Mouse (Mus musculus) hindbrain, embryonic 15.5 days (tissue): ENCODE results near the gene Prg3. TPM values are rescaled to one million over a fixed set of nuclear protein-coding genes. Genes with fewer than 3 reads are reported as not detected.

Source experiments
- ATAC-seq: fragments of 200-750 bp; cut with Nextera tagmentation; 2 replicates; pipeline ENCODE4 v1.8.0; 2017; ENCODE audit warnings: low read depth, moderate number of reproducible peaks, moderate TSS enrichment; ENCODE audit not compliant: low FRiP score
- H3K27ac ChIP-seq: fragments of 300-500 bp; sonication (generic); replicated peaks from 2 replicates; pipeline ENCODE4 v1.5.1; 2015; ENCODE audit warnings: mild to moderate bottlenecking, inconsistent platforms
- H3K27me3 ChIP-seq: fragments of 300-500 bp; sonication (generic); 2 replicates; pipeline ENCODE4 v1.6.1; 2015; ENCODE audit warnings: control low read depth, inconsistent platforms
- H3K36me3 ChIP-seq: fragments of 300-500 bp; sonication (generic); 2 replicates; pipeline ENCODE4 v1.6.1; 2015; ENCODE audit warnings: control low read depth, inconsistent platforms
- H3K4me1 ChIP-seq: fragments of 300-500 bp; sonication (generic); replicated peaks from 2 replicates; pipeline ENCODE4 v1.6.1; 2015; ENCODE audit warnings: control low read depth, inconsistent platforms
- H3K4me2 ChIP-seq: fragments of 300-500 bp; sonication (generic); 2 replicates; pipeline ENCODE4 v1.6.1; 2015; ENCODE audit warnings: moderate library complexity, mild to moderate bottlenecking, inconsistent platforms
- H3K4me3 ChIP-seq: fragments of 300-500 bp; sonication (generic); 2 replicates; pipeline ENCODE4 v1.5.1; 2015; ENCODE audit warnings: mild to moderate bottlenecking, inconsistent platforms
- H3K9ac ChIP-seq: fragments of 300-500 bp; sonication (generic); 2 replicates; pipeline ENCODE4 v1.6.1; 2015; ENCODE audit warnings: inconsistent platforms
- H3K9me3 ChIP-seq: fragments of 300-500 bp; sonication (generic); 2 replicates; pipeline ENCODE4 v1.6.1; 2016; ENCODE audit warnings: control low read depth, inconsistent platforms
- WGBS: fragments of 180-500 bp; shearing (Covaris S2); methylation state at CpG from one replicate; pipeline ENCODE4 v1.1.7; 2015; 5-methylcytosine and 5-hydroxymethylcytosine counted together
- polyA plus RNA-seq: library from polyadenylated mRNA; unstranded; fragments of >200 nt; fragmentation: Nextera tagmentation; extraction: Ambion mirVana; gene quantifications from 2 replicates; pipeline ENCODE4 v1.2.1, GENCODE M21; 2015

Gene Prg3
- polyA plus RNA-seq, 1 experiment from 2014 or later = not detected

- H3K4me2 ChIP-seq = no peak overlapping the region
- WGBS = 87% methylated on average over 3 of the region's 3 CpGs
- H3K9me3 ChIP-seq = no peaks in the 10 kb centered on the region
- H3K9ac ChIP-seq = no peak overlapping the region
- H3K4me1 ChIP-seq = no peaks in the 10 kb centered on the region
- H3K27me3 ChIP-seq = no peaks in the 10 kb centered on the region
- ATAC-seq = no peak
- H3K27ac ChIP-seq = no peak overlapping the region
- no peaks in the 10 kb centered on the region for H3K36me3 ChIP-seq
- H3K4me3 ChIP-seq = no peak overlapping the region
Measured at GRCm38 (mm10) chr2:85026178-85026577, 38.2 kb downstream of the Prg3 start.

- Histone ChIP-seq H3K27ac (no peak overlapping the region), H3K4me2 (no peak overlapping the region), H3K4me3 (no peak overlapping the region), H3K36me3 (no peaks in the 10 kb centered on the region), H3K9me3 (no peaks in the 10 kb centered on the region), H3K27me3 (no peaks in the 10 kb centered on the region), H3K4me1 (no peaks in the 10 kb centered on the region), H3K9ac (no peak overlapping the region)
- no peak for ATAC-seq
- 81% methylated on average over 5 of the region's 5 CpGs for WGBS
Measured at GRCm38 (mm10) chr2:85027281-85027680, 39.3 kb downstream of the Prg3 start.

- no peaks in the 10 kb centered on the region for H3K9me3 ChIP-seq
- H3K4me2 ChIP-seq = no peak overlapping the region
- no peaks in the 10 kb centered on the region for H3K4me1 ChIP-seq
- no peak overlapping the region for H3K27ac ChIP-seq
- no peaks in the 10 kb centered on the region for H3K36me3 ChIP-seq
- H3K9ac ChIP-seq = no peak overlapping the region
- WGBS = 60% methylated on average over 6 of the region's 6 CpGs
- no peak for ATAC-seq
- H3K27me3 ChIP-seq = no peaks in the 10 kb centered on the region
- no peak overlapping the region for H3K4me3 ChIP-seq
Measured at GRCm38 (mm10) chr2:85029897-85030296, 41.9 kb downstream of the Prg3 start.

DNA sequence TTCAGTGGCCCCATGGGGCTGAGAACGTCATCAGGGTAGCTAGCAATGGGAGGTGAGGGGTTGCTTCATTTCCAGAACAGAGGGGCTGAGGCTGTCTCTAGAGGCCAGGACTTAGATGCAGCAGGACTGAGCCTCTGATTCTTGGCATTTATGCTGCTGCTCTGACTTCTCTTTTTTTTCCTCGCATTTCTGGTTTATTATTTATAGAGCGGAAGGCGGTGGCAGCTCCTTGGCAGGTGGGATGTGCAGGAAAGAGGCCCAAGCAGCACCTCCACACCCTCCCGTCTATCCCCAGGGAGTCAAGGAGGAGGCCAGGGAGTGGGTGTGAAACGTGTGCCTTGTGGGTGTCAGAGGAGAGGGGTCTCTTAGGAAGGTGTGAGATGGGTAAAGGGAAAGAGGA, 43.0 kb downstream of the Prg3 start:
- H3K27ac ChIP-seq = no peak overlapping the region
- H3K4me2 ChIP-seq = no peak overlapping the region
- H3K36me3 ChIP-seq = no peaks in the 10 kb centered on the region
- H3K9me3 ChIP-seq = no peaks in the 10 kb centered on the region
- no peak for ATAC-seq
- no peaks in the 10 kb centered on the region for H3K27me3 ChIP-seq
- WGBS = 70% methylated on average over 6 of the region's 6 CpGs
- H3K4me1 ChIP-seq = peaks cover 2% of the 10 kb centered on the region
- no peak overlapping the region for H3K4me3 ChIP-seq
- no peak overlapping the region for H3K9ac ChIP-seq

DNA sequence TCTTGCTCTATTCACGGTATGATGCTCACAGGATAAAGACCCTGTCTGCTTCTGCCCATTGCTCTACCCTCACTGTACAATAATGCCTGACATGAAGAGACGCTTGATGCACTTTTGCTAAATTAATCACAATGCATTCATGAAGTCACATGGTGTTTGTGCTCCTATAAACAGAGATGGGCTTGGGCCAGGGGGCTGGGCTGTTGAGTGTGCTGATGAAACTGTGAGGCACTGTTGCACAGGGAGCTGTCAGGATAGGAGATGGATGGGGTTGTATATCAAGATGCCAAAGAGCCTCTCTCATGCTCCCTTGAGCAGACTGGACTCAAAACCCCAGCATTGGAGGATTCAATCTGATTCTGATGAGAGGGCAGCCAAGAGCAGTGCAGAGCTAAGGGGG, 45.1 kb downstream of the Prg3 start:
- Histone ChIP-seq H3K27ac (no peak overlapping the region), H3K36me3 (no peaks in the 10 kb centered on the region), H3K9ac (no peak overlapping the region), H3K4me2 (no peak overlapping the region), H3K4me1 (peaks cover 14% of the 10 kb centered on the region), H3K4me3 (no peak overlapping the region), H3K9me3 (no peaks in the 10 kb centered on the region), H3K27me3 (no peaks in the 10 kb centered on the region)
- ATAC-seq = no peak
- 83% methylated on average over 2 of the region's 2 CpGs for WGBS

DNA sequence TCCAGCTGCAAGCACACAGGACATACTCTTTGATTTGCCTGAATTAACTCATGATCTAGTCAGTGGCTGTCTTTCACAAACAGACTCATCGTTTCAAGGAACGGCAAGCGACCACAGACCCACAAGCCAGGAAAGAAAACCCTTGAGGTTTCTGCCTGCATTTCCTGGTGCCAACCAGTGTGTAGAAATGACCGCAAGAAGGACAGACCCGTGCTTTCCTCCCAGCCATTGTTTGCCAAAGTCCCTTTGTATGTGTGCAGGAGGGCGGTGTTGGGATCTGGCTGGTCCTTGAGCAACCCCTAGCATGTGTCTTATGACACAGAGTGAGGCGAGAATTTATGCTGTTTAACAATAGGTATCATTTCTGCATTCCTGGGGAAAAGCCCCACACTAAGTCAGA, 46.2 kb downstream of the Prg3 start:
- Histone ChIP-seq H3K4me3 (no peak overlapping the region), H3K27me3 (no peaks in the 10 kb centered on the region), H3K4me1 (peaks cover 20% of the 10 kb centered on the region), H3K9me3 (no peaks in the 10 kb centered on the region), H3K27ac (no peak overlapping the region), H3K36me3 (no peaks in the 10 kb centered on the region), H3K4me2 (no peak overlapping the region), H3K9ac (no peak overlapping the region)
- no peak for ATAC-seq
- WGBS = 78% methylated on average over 7 of the region's 7 CpGs

- Histone ChIP-seq H3K9me3 (no peaks in the 10 kb centered on the region), H3K27me3 (no peaks in the 10 kb centered on the region), H3K36me3 (peaks cover 23% of the 10 kb centered on the region), H3K27ac (peak overlapping the region; percentile 83), H3K4me3 (peak overlapping the region; percentile 75), H3K9ac (peak overlapping the region; percentile 91), H3K4me1 (peaks cover 20% of the 10 kb centered on the region), H3K4me2 (peak overlapping the region; percentile 83)
- ATAC-seq = peak; percentile 57
- 12% methylated on average over 11 of the region's 11 CpGs for WGBS
Measured at GRCm38 (mm10) chr2:85036507-85037046, 48.6 kb downstream of the Prg3 start.

GRCm38 (mm10) chr2:85037047-85038026, 49.3 kb downstream of the Prg3 start, which contains the start of the genes Ssrp1 and P2rx3:
Ssrp1 (plus strand) TSS chr2:85037234.
P2rx3 (minus strand) TSS chr2:85037462.
- H3K9me3 ChIP-seq = no peaks in the 10 kb centered on the region
- peak within 1 kb of the TSS; percentile 91 for H3K9ac ChIP-seq
- peaks cover 20% of the 10 kb centered on the region for H3K4me1 ChIP-seq
- no peaks in the 10 kb centered on the region for H3K27me3 ChIP-seq
- H3K4me2 ChIP-seq = peak within 1 kb of the TSS; percentile 83
- peak; percentile 97 for ATAC-seq
- peak within 1 kb of the TSS; percentile 75 for H3K4me3 ChIP-seq
- peak within 1 kb of the TSS; percentile 83 for H3K27ac ChIP-seq
- peaks cover 30% of the 10 kb centered on the region for H3K36me3 ChIP-seq
- under 1% methylated on average over 66 of the region's 66 CpGs for WGBS

DNA sequence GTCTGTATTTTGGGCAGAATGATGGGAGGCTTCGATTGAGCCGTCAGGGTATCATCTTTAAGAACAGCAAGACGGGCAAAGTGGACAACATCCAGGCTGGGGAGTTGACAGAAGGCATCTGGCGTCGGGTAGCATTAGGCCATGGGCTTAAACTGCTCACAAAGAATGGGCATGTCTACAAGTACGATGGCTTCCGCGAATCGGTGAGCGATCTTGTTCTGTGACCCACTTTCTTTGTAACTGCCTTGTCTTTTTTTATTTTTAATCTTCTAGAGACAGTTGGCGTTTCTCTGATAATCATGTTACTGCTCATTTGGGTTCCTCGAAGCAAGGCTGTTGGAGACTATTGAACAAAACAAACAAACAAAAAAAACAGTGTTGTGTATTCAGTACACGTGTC, 50.3 kb downstream of the Prg3 start:
- Histone ChIP-seq H3K4me1 (peaks cover 20% of the 10 kb centered on the region), H3K9me3 (no peaks in the 10 kb centered on the region), H3K4me2 (peak overlapping the region; percentile 83), H3K9ac (peak overlapping the region; percentile 91), H3K27ac (no peak overlapping the region), H3K4me3 (peak overlapping the region; percentile 75), H3K36me3 (peaks cover 40% of the 10 kb centered on the region), H3K27me3 (no peaks in the 10 kb centered on the region)
- ATAC-seq = no peak
- 84% methylated on average over 13 of the region's 13 CpGs for WGBS

Other genes starting within 250 kb of the Prg3 start
- gene Gm19426, start 244.6 kb upstream of the Prg3 start, polyA plus RNA-seq = 5.1 and 5.9 TPM in 2 replicates
- 39.5 and 47.3 TPM in 2 replicates for gene Serping1, start 212.8 kb upstream of the Prg3 start, polyA plus RNA-seq
- gene Ube2l6, start 189.4 kb upstream of the Prg3 start, polyA plus RNA-seq = 23.2 and 26.7 TPM in 2 replicates
- gene Smtnl1, start 165.6 kb upstream of the Prg3 start, polyA plus RNA-seq = not detected in 2 replicates
- 73.4 and 75.2 TPM in 2 replicates for gene Timm10, start 161.2 kb upstream of the Prg3 start, polyA plus RNA-seq
- gene Slc43a1, start 149.4 kb upstream of the Prg3 start, polyA plus RNA-seq = 2.3 and 2.4 TPM in 2 replicates
- gene Rtn4rl2, start 101.5 kb upstream of the Prg3 start, polyA plus RNA-seq = 5.0 and 6.2 TPM in 2 replicates
- gene Slc43a3, start 51.6 kb upstream of the Prg3 start, polyA plus RNA-seq = 5.2 and 5.3 TPM in 2 replicates
- gene Prg2, start 7.8 kb upstream of the Prg3 start, polyA plus RNA-seq = 0.18 TPM in 1 of 2 replicates, not detected in the other
- 166 and 171 TPM in 2 replicates for gene Ssrp1, start 49.0 kb downstream of the Prg3 start, polyA plus RNA-seq
- 7.3 and 14.2 TPM in 2 replicates for gene P2rx3, start 49.2 kb downstream of the Prg3 start, polyA plus RNA-seq
- gene Tnks1bp1, start 59.8 kb downstream of the Prg3 start, polyA plus RNA-seq = 24.4 and 24.8 TPM in 2 replicates
- 30.5 and 31.6 TPM in 2 replicates for gene Aplnr, start 148.0 kb downstream of the Prg3 start, polyA plus RNA-seq
- 10.9 and 11.9 TPM in 2 replicates for gene Lrrc55, start 209.0 kb downstream of the Prg3 start, polyA plus RNA-seq